Mouse (Mus musculus) kidney, postnatal 25 days (tissue): ENCODE measurements around the gene Mrpl44.

Source experiments
- DNase-seq, 2 experiments: peaks; one replicate each; pipeline ENCODE4 v3.0.0; 2021; ENCODE audit warnings: mixed read lengths in 2 of 2

The Mrpl44 gene

GRCm38 (mm10) chr1:79775927-79776458 is at the start of gene Mrpl44, which contains the start of gene Wdfy1:
Gene Mrpl44 (plus strand): TSS chr1:79776018.
Gene Wdfy1 (minus strand): TSS chr1:79776143.
- peak; percentile 96 to 97 for DNase-seq

GRCm38 (mm10) chr1:79734794-79735193 is 41.0 kb upstream of the Mrpl44 start:
- DNase-seq = peak in 1 of 2 experiments; percentile 23

- no peak for DNase-seq
These were observed 39.4 kb upstream of the Mrpl44 start for GRCm38 (mm10) chr1:79736408-79736807.

GRCm38 (mm10) chr1:79739726-79740125 is 36.1 kb upstream of the Mrpl44 start:
- DNase-seq = no peak

- DNase-seq = peak in 1 of 2 experiments; percentile 40
These were observed 34.8 kb upstream of the Mrpl44 start for GRCm38 (mm10) chr1:79741002-79741401.

GRCm38 (mm10) chr1:79742949-79743348 is 32.9 kb upstream of the Mrpl44 start:
- peak in 1 of 2 experiments; percentile 51 for DNase-seq

GRCm38 (mm10) chr1:79743385-79743784 is 32.4 kb upstream of the Mrpl44 start:
- peak; percentile 28 to 37 for DNase-seq

GRCm38 (mm10) chr1:79746056-79746455 is 29.8 kb upstream of the Mrpl44 start:
- DNase-seq = peak in 1 of 2 experiments; percentile 65

- peak; percentile 24 to 44 for DNase-seq
These were observed 24.6 kb upstream of the Mrpl44 start for GRCm38 (mm10) chr1:79751186-79751585.

- no peak for DNase-seq
These were observed 23.7 kb upstream of the Mrpl44 start for GRCm38 (mm10) chr1:79752015-79752695.

GRCm38 (mm10) chr1:79752714-79753340 is 23.0 kb upstream of the Mrpl44 start:
- DNase-seq = no peak

- no peak for DNase-seq
These were observed 22.4 kb upstream of the Mrpl44 start for GRCm38 (mm10) chr1:79753456-79753855.

- peak in 1 of 2 experiments; percentile 33 for DNase-seq
These were observed 20.9 kb upstream of the Mrpl44 start for GRCm38 (mm10) chr1:79754936-79755335.

- peak in 1 of 2 experiments; percentile 56 for DNase-seq
These were observed 20.4 kb upstream of the Mrpl44 start for GRCm38 (mm10) chr1:79755376-79755775.

GRCm38 (mm10) chr1:79756417-79756816 is 19.4 kb upstream of the Mrpl44 start:
- peak; percentile 41 to 54 for DNase-seq

GRCm38 (mm10) chr1:79757161-79757560 is 18.7 kb upstream of the Mrpl44 start:
- DNase-seq = peak; percentile 64 to 78

- DNase-seq = peak in 1 of 2 experiments; percentile 27
These were observed 18.2 kb upstream of the Mrpl44 start for GRCm38 (mm10) chr1:79757597-79757996.

- DNase-seq = no peak
These were observed 16.8 kb upstream of the Mrpl44 start for GRCm38 (mm10) chr1:79759006-79759405.

GRCm38 (mm10) chr1:79759436-79759972 is 16.3 kb upstream of the Mrpl44 start:
- DNase-seq = peak in 1 of 2 experiments; percentile 25

GRCm38 (mm10) chr1:79760656-79761055 is 15.2 kb upstream of the Mrpl44 start:
- peak; percentile 84 to 94 for DNase-seq

GRCm38 (mm10) chr1:79761106-79761916 is 14.5 kb upstream of the Mrpl44 start:
- peak; percentile 82 to 93 for DNase-seq

GRCm38 (mm10) chr1:79761917-79762271 is 13.9 kb upstream of the Mrpl44 start:
- DNase-seq = no peak
